Mouse (Mus musculus): ENCODE measurements at regions not wholly inside any gene's neighbourhood (a gene's known extent, or its start where the extent isn't known, plus 50 kb on each side); places are given as distances from the start of the nearest gene placed in this dataset.

GRCm38 (mm10) chr3:102358801-102359200 lies 110.9 kb upstream of the Ngf start:
- Histone ChIP-seq H3K4me1 (ENCODE audit: control insufficient read depth, insufficient read depth, low read length) (no peaks in the 10 kb centered on the region), H3K4me3 (ENCODE audit: low read length) (no peak overlapping the region), H3K36me3 (ENCODE audit: control insufficient read depth, insufficient read depth, low read length) (no peaks in the 10 kb centered on the region), H3K9ac (ENCODE audit: low read depth, low read length) (no peak overlapping the region), H3K4me2 (ENCODE audit: low read depth, low read length) (no peak overlapping the region), H3K27me3 (replicated peaks; ENCODE audit: control insufficient read depth, insufficient read depth, low read length) (no peaks in the 10 kb centered on the region), H3K9me3 (ENCODE audit: control insufficient read depth, low read length) (no peaks in the 10 kb centered on the region), H3K27ac (ENCODE audit: low read length) (no peak overlapping the region)
- ATAC-seq, result no peak
- WGBS, result 87% methylated on average over 4 of the region's 4 CpGs

DNA sequence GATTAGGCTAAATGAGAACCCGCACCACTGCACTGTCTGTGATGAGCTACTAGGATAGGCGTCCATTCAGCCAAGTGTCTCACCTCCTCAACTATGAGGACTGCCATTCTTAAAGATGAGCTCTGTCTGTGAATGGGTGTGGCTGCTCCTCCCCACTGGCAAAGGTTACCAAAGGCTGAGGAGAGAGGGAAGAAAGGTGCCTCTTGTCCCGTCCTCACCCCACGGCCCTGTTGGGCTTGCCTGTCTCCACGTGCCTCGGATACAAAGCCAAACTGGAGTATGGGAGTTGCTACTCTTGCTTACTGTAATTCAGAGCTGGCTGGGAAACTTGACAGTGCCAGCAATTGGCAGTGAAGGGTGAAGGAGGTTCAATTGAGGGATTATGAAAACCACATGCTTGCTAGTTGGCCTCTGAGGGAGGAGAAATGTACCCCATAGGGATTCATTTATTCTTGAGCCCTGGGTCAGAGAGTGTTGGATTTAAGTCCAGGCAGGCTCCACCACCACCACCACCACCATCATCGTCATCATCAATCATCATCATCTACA lies 112.6 kb upstream of the Ngf start:
- Histone ChIP-seq H3K9me3 (ENCODE audit: control insufficient read depth, low read length) (no peaks in the 10 kb centered on the region), H3K36me3 (ENCODE audit: control insufficient read depth, insufficient read depth, low read length) (no peaks in the 10 kb centered on the region), H3K27me3 (replicated peaks; ENCODE audit: control insufficient read depth, insufficient read depth, low read length) (no peaks in the 10 kb centered on the region), H3K4me3 (ENCODE audit: low read length) (no peak overlapping the region), H3K4me2 (ENCODE audit: low read depth, low read length) (no peak overlapping the region), H3K4me1 (ENCODE audit: control insufficient read depth, insufficient read depth, low read length) (no peaks in the 10 kb centered on the region), H3K27ac (ENCODE audit: low read length) (no peak overlapping the region), H3K9ac (ENCODE audit: low read depth, low read length) (no peak overlapping the region)
- ATAC-seq, result no peak
- WGBS, result 78% methylated on average over 7 of the region's 7 CpGs

DNA sequence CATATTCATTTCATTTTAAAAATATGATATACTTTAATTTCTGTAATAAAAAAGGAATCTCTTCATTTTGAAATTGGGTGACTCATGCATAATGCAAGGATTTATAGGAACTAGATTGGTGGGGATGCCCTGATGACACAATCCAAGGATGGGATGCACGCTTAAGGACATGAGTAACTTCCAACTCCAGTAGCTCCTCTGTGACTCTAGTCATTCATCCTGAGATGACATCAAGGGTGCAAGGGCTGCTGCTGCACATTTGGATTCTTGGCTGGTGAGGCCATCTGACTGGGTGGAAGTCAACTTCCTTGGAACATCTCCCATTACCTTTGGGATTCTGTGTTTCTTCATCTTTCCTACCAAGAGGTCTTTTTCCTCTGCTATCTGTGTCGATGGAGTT lies 114.4 kb upstream of the Ngf start:
- no peaks in the 10 kb centered on the region for H3K36me3 ChIP-seq (ENCODE audit: control insufficient read depth, insufficient read depth, low read length)
- WGBS, result 79% methylated on average over 2 of the region's 2 CpGs
- no peak for ATAC-seq
- no peak overlapping the region for H3K4me2 ChIP-seq (ENCODE audit: low read depth, low read length)
- no peaks in the 10 kb centered on the region for H3K27me3 ChIP-seq (replicated peaks; ENCODE audit: control insufficient read depth, insufficient read depth, low read length)
- no peak overlapping the region for H3K27ac ChIP-seq (ENCODE audit: low read length)
- no peaks in the 10 kb centered on the region for H3K9me3 ChIP-seq (ENCODE audit: control insufficient read depth, low read length)
- no peak overlapping the region for H3K9ac ChIP-seq (ENCODE audit: low read depth, low read length)
- no peaks in the 10 kb centered on the region for H3K4me1 ChIP-seq (ENCODE audit: control insufficient read depth, insufficient read depth, low read length)
- no peak overlapping the region for H3K4me3 ChIP-seq (ENCODE audit: low read length)

- Histone ChIP-seq H3K9ac (ENCODE audit: low read depth, low read length) (no peak overlapping the region), H3K4me2 (ENCODE audit: low read depth, low read length) (no peak overlapping the region), H3K27ac (ENCODE audit: low read length) (no peak overlapping the region), H3K27me3 (replicated peaks; ENCODE audit: control insufficient read depth, insufficient read depth, low read length) (no peaks in the 10 kb centered on the region), H3K36me3 (ENCODE audit: control insufficient read depth, insufficient read depth, low read length) (no peaks in the 10 kb centered on the region), H3K4me1 (ENCODE audit: control insufficient read depth, insufficient read depth, low read length) (no peaks in the 10 kb centered on the region), H3K4me3 (ENCODE audit: low read length) (no peak overlapping the region), H3K9me3 (ENCODE audit: control insufficient read depth, low read length) (no peaks in the 10 kb centered on the region)
- no peak for ATAC-seq
- 74% methylated on average over 2 of the region's 2 CpGs for WGBS
Measured at GRCm38 (mm10) chr3:102354771-102355170, 114.9 kb upstream of the Ngf start.

GRCm38 (mm10) chr3:102353277-102353900 lies 116.3 kb upstream of the Ngf start:
- Histone ChIP-seq H3K9me3 (ENCODE audit: control insufficient read depth, low read length) (no peaks in the 10 kb centered on the region), H3K36me3 (ENCODE audit: control insufficient read depth, insufficient read depth, low read length) (no peaks in the 10 kb centered on the region), H3K9ac (ENCODE audit: low read depth, low read length) (no peak overlapping the region), H3K27ac (ENCODE audit: low read length) (no peak overlapping the region), H3K27me3 (replicated peaks; ENCODE audit: control insufficient read depth, insufficient read depth, low read length) (no peaks in the 10 kb centered on the region), H3K4me1 (ENCODE audit: control insufficient read depth, insufficient read depth, low read length) (no peaks in the 10 kb centered on the region), H3K4me2 (ENCODE audit: low read depth, low read length) (no peak overlapping the region), H3K4me3 (ENCODE audit: low read length) (no peak overlapping the region)
- ATAC-seq, result no peak
- WGBS, result 74% methylated on average over 6 of the region's 6 CpGs

DNA sequence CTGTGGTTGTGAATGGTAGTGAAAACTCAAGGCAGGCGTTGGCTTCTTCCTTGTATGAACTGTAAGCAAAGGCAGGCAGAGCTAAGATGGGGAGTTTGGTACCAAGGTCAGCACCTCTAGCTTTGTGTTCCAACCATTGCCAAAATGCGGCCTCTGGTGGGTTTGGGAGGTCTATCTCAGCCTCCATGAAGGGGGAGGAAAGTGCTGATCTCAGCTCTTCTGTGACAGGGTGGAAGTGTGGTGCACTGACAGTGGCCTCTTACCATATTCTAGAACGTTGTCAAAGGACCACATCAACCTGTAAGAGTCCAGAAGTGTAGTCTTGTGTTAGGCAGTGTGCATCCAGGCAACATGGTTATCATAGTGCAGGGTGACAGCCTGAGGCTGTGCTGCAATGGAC lies 123.6 kb upstream of the Ngf start:
- no peak overlapping the region for H3K4me2 ChIP-seq (ENCODE audit: low read depth, low read length)
- no peaks in the 10 kb centered on the region for H3K36me3 ChIP-seq (ENCODE audit: control insufficient read depth, insufficient read depth, low read length)
- no peak for ATAC-seq
- no peaks in the 10 kb centered on the region for H3K4me1 ChIP-seq (ENCODE audit: control insufficient read depth, insufficient read depth, low read length)
- H3K9me3 ChIP-seq (ENCODE audit: control insufficient read depth, low read length), result no peaks in the 10 kb centered on the region
- WGBS, result 78% methylated on average over 3 of the region's 3 CpGs
- H3K27ac ChIP-seq (ENCODE audit: low read length), result no peak overlapping the region
- no peak overlapping the region for H3K9ac ChIP-seq (ENCODE audit: low read depth, low read length)
- H3K27me3 ChIP-seq (replicated peaks; ENCODE audit: control insufficient read depth, insufficient read depth, low read length), result no peaks in the 10 kb centered on the region
- H3K4me3 ChIP-seq (ENCODE audit: low read length), result no peak overlapping the region

GRCm38 (mm10) chr3:102345291-102345690 lies 124.4 kb upstream of the Ngf start:
- Histone ChIP-seq H3K4me1 (ENCODE audit: control insufficient read depth, insufficient read depth, low read length) (no peaks in the 10 kb centered on the region), H3K9me3 (ENCODE audit: control insufficient read depth, low read length) (no peaks in the 10 kb centered on the region), H3K4me3 (ENCODE audit: low read length) (no peak overlapping the region), H3K4me2 (ENCODE audit: low read depth, low read length) (no peak overlapping the region), H3K27ac (ENCODE audit: low read length) (no peak overlapping the region), H3K27me3 (replicated peaks; ENCODE audit: control insufficient read depth, insufficient read depth, low read length) (no peaks in the 10 kb centered on the region), H3K9ac (ENCODE audit: low read depth, low read length) (no peak overlapping the region), H3K36me3 (ENCODE audit: control insufficient read depth, insufficient read depth, low read length) (no peaks in the 10 kb centered on the region)
- 49% methylated on average over 5 of the region's 5 CpGs for WGBS
- ATAC-seq, result no peak

GRCm38 (mm10) chr3:102340731-102341130 lies 129.0 kb upstream of the Ngf start:
- Histone ChIP-seq H3K9ac (ENCODE audit: low read depth, low read length) (no peak overlapping the region), H3K4me3 (ENCODE audit: low read length) (no peak overlapping the region), H3K4me1 (ENCODE audit: control insufficient read depth, insufficient read depth, low read length) (no peaks in the 10 kb centered on the region), H3K4me2 (ENCODE audit: low read depth, low read length) (no peak overlapping the region), H3K27ac (ENCODE audit: low read length) (no peak overlapping the region), H3K36me3 (ENCODE audit: control insufficient read depth, insufficient read depth, low read length) (no peaks in the 10 kb centered on the region), H3K27me3 (replicated peaks; ENCODE audit: control insufficient read depth, insufficient read depth, low read length) (no peaks in the 10 kb centered on the region), H3K9me3 (ENCODE audit: control insufficient read depth, low read length) (no peaks in the 10 kb centered on the region)
- ATAC-seq, result no peak
- WGBS, result 32% methylated on average over 5 of the region's 5 CpGs

GRCm38 (mm10) chr3:102337881-102338280 lies 131.8 kb upstream of the Ngf start:
- 70% methylated on average over 8 of the region's 8 CpGs for WGBS

GRCm38 (mm10) chr3:102336184-102336583 lies 131.7 kb upstream of the Vangl1 start:
- Histone ChIP-seq H3K36me3 (ENCODE audit: control insufficient read depth, insufficient read depth, low read length) (no peaks in the 10 kb centered on the region), H3K27me3 (replicated peaks; ENCODE audit: control insufficient read depth, insufficient read depth, low read length) (no peaks in the 10 kb centered on the region), H3K27ac (ENCODE audit: low read length) (no peak overlapping the region), H3K4me3 (ENCODE audit: low read length) (no peak overlapping the region), H3K9me3 (ENCODE audit: control insufficient read depth, low read length) (no peaks in the 10 kb centered on the region), H3K4me1 (ENCODE audit: control insufficient read depth, insufficient read depth, low read length) (no peaks in the 10 kb centered on the region), H3K9ac (ENCODE audit: low read depth, low read length) (no peak overlapping the region), H3K4me2 (ENCODE audit: low read depth, low read length) (no peak overlapping the region)
- ATAC-seq, result no peak
- WGBS, result 80% methylated on average over 2 of the region's 2 CpGs

More at GRCm38 (mm10) chr3:102337881-102338280, 131.8 kb upstream of the Ngf start:
- Histone ChIP-seq H3K4me1 (ENCODE audit: control insufficient read depth, insufficient read depth, low read length) (no peaks in the 10 kb centered on the region), H3K36me3 (ENCODE audit: control insufficient read depth, insufficient read depth, low read length) (no peaks in the 10 kb centered on the region), H3K4me2 (ENCODE audit: low read depth, low read length) (no peak overlapping the region), H3K9me3 (ENCODE audit: control insufficient read depth, low read length) (no peaks in the 10 kb centered on the region), H3K27ac (ENCODE audit: low read length) (no peak overlapping the region), H3K9ac (ENCODE audit: low read depth, low read length) (no peak overlapping the region), H3K27me3 (replicated peaks; ENCODE audit: control insufficient read depth, insufficient read depth, low read length) (no peaks in the 10 kb centered on the region), H3K4me3 (ENCODE audit: low read length) (no peak overlapping the region)
- no peak for ATAC-seq

Measured in intestine, embryonic 16.5 days (tissue).